Mouse (Mus musculus): ENCODE data around the gene Rlf. TPM values are rescaled to one million over a fixed set of nuclear protein-coding genes. Genes with fewer than 3 reads are reported as not detected.
A peak's percentile ranks its signal among the peaks of the same experiment; 100 is the strongest.

Rlf gene
- polyA plus RNA-seq, 1 experiment from 2014 or later = 21.7 TPM

DNA sequence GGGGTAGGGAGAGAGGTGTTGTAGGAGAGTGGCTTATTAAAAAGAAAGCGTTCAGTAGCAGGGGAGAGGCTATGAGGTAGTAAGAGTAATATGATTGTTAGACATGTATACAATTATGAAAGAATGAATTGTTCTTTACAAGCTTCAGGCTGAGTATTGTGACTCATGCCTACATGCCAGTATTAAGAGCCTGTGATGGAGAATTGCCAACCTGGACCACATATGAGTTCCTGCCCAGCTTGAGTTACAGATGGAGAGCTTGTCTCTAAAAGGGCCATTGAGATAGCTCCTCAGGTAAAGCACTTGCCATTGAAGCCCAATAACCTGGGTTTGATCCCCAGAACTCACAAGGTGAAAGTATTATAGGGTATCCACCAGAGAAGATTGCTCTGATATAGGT is 8.3 kb upstream of the Rlf start:
- no peaks in the 10 kb centered on the region for H3K36me3 ChIP-seq (ENCODE audit: control insufficient read depth, insufficient read depth, low read length)
- H3K27me3 ChIP-seq (ENCODE audit: control insufficient read depth, insufficient read depth, low read length) = no peaks in the 10 kb centered on the region
- H3K9me3 ChIP-seq (replicated peaks; ENCODE audit: control insufficient read depth, low read length) = no peaks in the 10 kb centered on the region
- no peak overlapping the region for H3K4me3 ChIP-seq (replicated peaks; ENCODE audit: low read length)
- no peak for ATAC-seq (ENCODE audit: insufficient read depth, low FRiP score)
- no peak overlapping the region for H3K4me2 ChIP-seq (ENCODE audit: low read depth, low read length)
- no peak overlapping the region for H3K9ac ChIP-seq (ENCODE audit: low read length)
- H3K27ac ChIP-seq (ENCODE audit: low read length) = no peak overlapping the region
- WGBS = 80% methylated on average over 1 of the region's 1 CpGs
- no peaks in the 10 kb centered on the region for H3K4me1 ChIP-seq (ENCODE audit: control insufficient read depth, insufficient read depth, low read length)

GRCm38 (mm10) chr4:121216216-121216615 is 1.3 kb upstream of the Rlf start:
- no peak for ATAC-seq (ENCODE audit: insufficient read depth, low FRiP score)

GRCm38 (mm10) chr4:121215489-121215888 is 605 bp upstream of the Rlf start:
- H3K4me3 ChIP-seq (replicated peaks; ENCODE audit: low read length) = peak overlapping the region; percentile 98
- H3K4me2 ChIP-seq (ENCODE audit: low read depth, low read length) = peak overlapping the region; percentile 63
- peaks cover 20% of the 10 kb centered on the region; the same call in 1 of the 2 replicates for H3K4me1 ChIP-seq (ENCODE audit: control insufficient read depth, insufficient read depth, low read length)
- WGBS = 26% methylated on average over 5 of the region's 5 CpGs
- H3K36me3 ChIP-seq (ENCODE audit: control insufficient read depth, insufficient read depth, low read length) = no peaks in the 10 kb centered on the region
- peak overlapping the region; percentile 71 for H3K9ac ChIP-seq (ENCODE audit: low read length)
- no peaks in the 10 kb centered on the region for H3K27me3 ChIP-seq (ENCODE audit: control insufficient read depth, insufficient read depth, low read length)
- ATAC-seq (ENCODE audit: insufficient read depth, low FRiP score) = no peak
- H3K9me3 ChIP-seq (replicated peaks; ENCODE audit: control insufficient read depth, low read length) = no peaks in the 10 kb centered on the region
- H3K27ac ChIP-seq (ENCODE audit: low read length) = no peak overlapping the region

More at GRCm38 (mm10) chr4:121216216-121216615, 1.3 kb upstream of the Rlf start:
- Histone ChIP-seq H3K4me2 (ENCODE audit: low read depth, low read length) (no peak overlapping the region), H3K36me3 (ENCODE audit: control insufficient read depth, insufficient read depth, low read length) (no peaks in the 10 kb centered on the region), H3K9ac (ENCODE audit: low read length) (no peak overlapping the region), H3K9me3 (replicated peaks; ENCODE audit: control insufficient read depth, low read length) (no peaks in the 10 kb centered on the region), H3K4me1 (ENCODE audit: control insufficient read depth, insufficient read depth, low read length) (peaks cover 20% of the 10 kb centered on the region; the same call in 1 of the 2 replicates), H3K27me3 (ENCODE audit: control insufficient read depth, insufficient read depth, low read length) (no peaks in the 10 kb centered on the region), H3K4me3 (replicated peaks; ENCODE audit: low read length) (no peak overlapping the region), H3K27ac (ENCODE audit: low read length) (no peak overlapping the region)
- 57% methylated on average over 2 of the region's 2 CpGs for WGBS

DNA sequence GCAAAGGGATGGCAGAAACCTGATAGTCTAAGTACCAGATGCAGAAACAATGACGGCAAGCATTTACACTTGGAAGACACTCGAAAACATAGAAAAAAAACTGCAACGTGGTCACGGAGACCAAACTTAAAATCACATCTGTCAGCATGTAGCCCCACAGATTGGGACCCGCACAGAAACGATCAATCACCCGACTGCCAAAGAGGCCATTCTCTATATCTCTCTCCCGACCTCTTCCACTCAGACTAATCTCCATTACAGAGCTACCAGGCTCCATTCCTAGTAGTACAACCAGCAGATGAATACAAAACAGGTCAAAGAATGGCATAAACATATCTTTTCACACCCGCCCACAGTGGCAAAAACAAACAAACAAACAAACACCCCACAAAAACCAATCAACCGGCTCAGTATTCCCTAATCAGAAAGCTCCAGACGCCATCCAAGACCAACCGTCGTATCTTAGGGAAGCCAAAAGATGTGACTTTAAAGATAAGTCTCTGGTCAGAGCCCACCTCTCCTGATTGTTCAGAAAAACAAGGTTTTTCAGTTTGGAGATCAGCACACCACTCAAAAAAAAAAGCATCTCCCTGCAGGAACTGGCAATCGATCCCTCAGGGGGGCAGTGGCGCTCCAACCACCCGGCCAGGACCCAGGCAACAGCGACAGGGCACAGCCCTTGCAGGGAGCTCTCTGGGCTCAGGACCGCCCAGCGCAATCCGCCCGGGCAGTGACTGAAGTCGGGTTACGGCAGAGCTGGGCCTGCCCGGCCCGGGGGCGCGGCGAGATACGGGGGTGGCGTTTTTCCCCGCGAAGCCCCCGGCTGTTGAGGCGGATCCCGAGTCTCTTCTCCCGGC is 720 bp downstream of the Rlf start:
- Histone ChIP-seq H3K9me3 (replicated peaks; ENCODE audit: control insufficient read depth, low read length) (no peaks in the 10 kb centered on the region), H3K27ac (ENCODE audit: low read length) (peak overlapping the region; percentile 87), H3K4me1 (ENCODE audit: control insufficient read depth, insufficient read depth, low read length) (peaks cover 20% of the 10 kb centered on the region; the same call in 1 of the 2 replicates), H3K36me3 (ENCODE audit: control insufficient read depth, insufficient read depth, low read length) (no peaks in the 10 kb centered on the region), H3K4me3 (replicated peaks; ENCODE audit: low read length) (peak overlapping the region; percentile 98), H3K4me2 (ENCODE audit: low read depth, low read length) (peak overlapping the region; percentile 92), H3K9ac (ENCODE audit: low read length) (peak overlapping the region; percentile 96), H3K27me3 (ENCODE audit: control insufficient read depth, insufficient read depth, low read length) (no peaks in the 10 kb centered on the region)
- ATAC-seq (ENCODE audit: insufficient read depth, low FRiP score) = peak; percentile 87
- WGBS = under 1% methylated on average over 36 of the region's 36 CpGs

GRCm38 (mm10) chr4:121208911-121209310 is 6.0 kb downstream of the Rlf start:
- WGBS = 75% methylated on average over 4 of the region's 4 CpGs
- no peak overlapping the region for H3K4me3 ChIP-seq (replicated peaks; ENCODE audit: low read length)
- no peak for ATAC-seq (ENCODE audit: insufficient read depth, low FRiP score)
- no peak overlapping the region for H3K9ac ChIP-seq (ENCODE audit: low read length)
- H3K9me3 ChIP-seq (replicated peaks; ENCODE audit: control insufficient read depth, low read length) = no peaks in the 10 kb centered on the region
- H3K36me3 ChIP-seq (ENCODE audit: control insufficient read depth, insufficient read depth, low read length) = no peaks in the 10 kb centered on the region
- peaks cover 13% of the 10 kb centered on the region; the same call in 1 of the 2 replicates for H3K4me1 ChIP-seq (ENCODE audit: control insufficient read depth, insufficient read depth, low read length)
- H3K27ac ChIP-seq (ENCODE audit: low read length) = no peak overlapping the region
- H3K4me2 ChIP-seq (ENCODE audit: low read depth, low read length) = no peak overlapping the region
- H3K27me3 ChIP-seq (ENCODE audit: control insufficient read depth, insufficient read depth, low read length) = no peaks in the 10 kb centered on the region

DNA sequence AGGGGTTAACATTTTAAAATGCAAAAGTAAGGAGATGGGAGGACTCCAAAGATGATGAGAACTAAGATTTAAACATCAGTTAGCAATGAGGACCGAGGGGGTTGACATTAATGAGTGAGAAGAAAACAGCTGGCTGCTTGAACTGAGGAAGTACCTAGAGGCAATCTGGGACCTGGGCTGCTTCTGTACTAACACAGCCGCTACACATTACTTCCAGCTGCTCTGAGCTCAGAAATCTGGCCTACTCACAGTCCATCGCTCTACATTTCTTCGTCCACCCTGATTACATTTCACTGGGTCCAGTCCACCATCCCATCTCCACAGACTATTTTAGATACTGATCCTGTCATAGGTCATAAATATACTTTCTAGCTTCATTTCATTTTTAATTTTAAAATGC is 17.0 kb downstream of the Rlf start:
- Histone ChIP-seq H3K36me3 (ENCODE audit: control insufficient read depth, insufficient read depth, low read length) (no peaks in the 10 kb centered on the region), H3K4me3 (replicated peaks; ENCODE audit: low read length) (no peak overlapping the region), H3K27ac (ENCODE audit: low read length) (no peak overlapping the region), H3K9ac (ENCODE audit: low read length) (no peak overlapping the region), H3K4me2 (ENCODE audit: low read depth, low read length) (no peak overlapping the region), H3K27me3 (ENCODE audit: control insufficient read depth, insufficient read depth, low read length) (no peaks in the 10 kb centered on the region), H3K9me3 (replicated peaks; ENCODE audit: control insufficient read depth, low read length) (no peaks in the 10 kb centered on the region), H3K4me1 (ENCODE audit: control insufficient read depth, insufficient read depth, low read length) (no peaks in the 10 kb centered on the region)
- 74% methylated on average over 4 of the region's 4 CpGs for whole genome bisulfite sequencing
- ATAC-seq (ENCODE audit: insufficient read depth, low FRiP score) = no peak

DNA sequence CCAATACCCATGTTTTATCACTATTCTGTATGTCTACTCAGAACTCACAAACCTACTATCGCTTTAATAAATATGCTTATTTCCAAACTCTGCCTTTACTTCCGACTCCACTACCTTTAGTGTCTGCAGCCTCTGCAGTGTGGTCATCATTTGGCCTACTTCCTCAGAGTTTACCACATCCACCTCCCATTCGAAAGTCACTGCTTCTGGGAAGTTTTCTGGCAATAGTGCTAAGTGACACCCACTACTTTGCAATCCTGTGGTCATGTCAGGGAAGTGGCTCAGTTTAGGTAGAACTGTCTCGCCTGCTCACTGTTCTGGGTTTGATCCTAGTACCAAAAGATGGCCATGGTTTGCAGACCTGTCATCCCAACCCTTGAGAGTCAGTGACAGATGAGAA is 17.9 kb downstream of the Rlf start:
- Histone ChIP-seq H3K36me3 (ENCODE audit: control insufficient read depth, insufficient read depth, low read length) (no peaks in the 10 kb centered on the region), H3K27me3 (ENCODE audit: control insufficient read depth, insufficient read depth, low read length) (no peaks in the 10 kb centered on the region), H3K4me3 (replicated peaks; ENCODE audit: low read length) (no peak overlapping the region), H3K4me2 (ENCODE audit: low read depth, low read length) (no peak overlapping the region), H3K9ac (ENCODE audit: low read length) (no peak overlapping the region), H3K27ac (ENCODE audit: low read length) (no peak overlapping the region), H3K4me1 (ENCODE audit: control insufficient read depth, insufficient read depth, low read length) (no peaks in the 10 kb centered on the region), H3K9me3 (replicated peaks; ENCODE audit: control insufficient read depth, low read length) (no peaks in the 10 kb centered on the region)
- 85% methylated on average over 4 of the region's 4 CpGs for WGBS
- no peak for ATAC-seq (ENCODE audit: insufficient read depth, low FRiP score)

GRCm38 (mm10) chr4:121196205-121196604 is 18.7 kb downstream of the Rlf start:
- H3K4me2 ChIP-seq (ENCODE audit: low read depth, low read length) = no peak overlapping the region
- H3K4me3 ChIP-seq (replicated peaks; ENCODE audit: low read length) = no peak overlapping the region
- no peaks in the 10 kb centered on the region for H3K27me3 ChIP-seq (ENCODE audit: control insufficient read depth, insufficient read depth, low read length)
- no peaks in the 10 kb centered on the region for H3K9me3 ChIP-seq (replicated peaks; ENCODE audit: control insufficient read depth, low read length)
- H3K27ac ChIP-seq (ENCODE audit: low read length) = no peak overlapping the region
- no peaks in the 10 kb centered on the region for H3K36me3 ChIP-seq (ENCODE audit: control insufficient read depth, insufficient read depth, low read length)
- H3K4me1 ChIP-seq (ENCODE audit: control insufficient read depth, insufficient read depth, low read length) = no peaks in the 10 kb centered on the region
- H3K9ac ChIP-seq (ENCODE audit: low read length) = no peak overlapping the region
- 93% methylated on average over 2 of the region's 2 CpGs for WGBS
- no peak for ATAC-seq (ENCODE audit: insufficient read depth, low FRiP score)

DNA sequence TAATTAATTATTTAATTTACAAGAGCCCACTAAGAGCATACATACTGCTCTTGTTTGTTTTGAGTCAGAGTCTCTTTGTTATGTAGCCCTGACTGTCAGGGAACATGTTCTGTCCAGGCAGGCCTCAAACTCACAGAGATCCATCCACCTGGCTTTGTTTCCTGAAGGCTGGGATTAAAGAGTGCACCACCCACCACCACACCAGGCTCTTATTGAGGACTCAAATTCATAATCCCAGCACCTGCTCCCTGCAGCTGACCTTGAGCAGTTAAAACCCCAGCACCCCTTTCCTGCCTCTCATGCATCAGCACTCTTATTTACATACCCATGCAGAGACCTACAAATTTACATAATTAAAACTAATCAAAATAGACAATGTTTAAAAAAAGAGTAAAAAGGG is 20.1 kb downstream of the Rlf start:
- Histone ChIP-seq H3K4me2 (ENCODE audit: low read depth, low read length) (no peak overlapping the region), H3K9ac (ENCODE audit: low read length) (no peak overlapping the region), H3K4me1 (ENCODE audit: control insufficient read depth, insufficient read depth, low read length) (no peaks in the 10 kb centered on the region), H3K36me3 (ENCODE audit: control insufficient read depth, insufficient read depth, low read length) (no peaks in the 10 kb centered on the region), H3K4me3 (replicated peaks; ENCODE audit: low read length) (no peak overlapping the region), H3K27ac (ENCODE audit: low read length) (no peak overlapping the region), H3K27me3 (ENCODE audit: control insufficient read depth, insufficient read depth, low read length) (no peaks in the 10 kb centered on the region), H3K9me3 (replicated peaks; ENCODE audit: control insufficient read depth, low read length) (no peaks in the 10 kb centered on the region)
- ATAC-seq (ENCODE audit: insufficient read depth, low FRiP score) = no peak

Measured in stomach, embryonic 16.5 days (tissue).